Mouse (Mus musculus): ENCODE results near the gene Cd9. TPM values are rescaled to one million over a fixed set of nuclear protein-coding genes. Genes with fewer than 3 reads are reported as not detected.

Gene Cd9
- polyA plus RNA-seq, 1 experiment from 2014 or later = 93.3 TPM

DNA sequence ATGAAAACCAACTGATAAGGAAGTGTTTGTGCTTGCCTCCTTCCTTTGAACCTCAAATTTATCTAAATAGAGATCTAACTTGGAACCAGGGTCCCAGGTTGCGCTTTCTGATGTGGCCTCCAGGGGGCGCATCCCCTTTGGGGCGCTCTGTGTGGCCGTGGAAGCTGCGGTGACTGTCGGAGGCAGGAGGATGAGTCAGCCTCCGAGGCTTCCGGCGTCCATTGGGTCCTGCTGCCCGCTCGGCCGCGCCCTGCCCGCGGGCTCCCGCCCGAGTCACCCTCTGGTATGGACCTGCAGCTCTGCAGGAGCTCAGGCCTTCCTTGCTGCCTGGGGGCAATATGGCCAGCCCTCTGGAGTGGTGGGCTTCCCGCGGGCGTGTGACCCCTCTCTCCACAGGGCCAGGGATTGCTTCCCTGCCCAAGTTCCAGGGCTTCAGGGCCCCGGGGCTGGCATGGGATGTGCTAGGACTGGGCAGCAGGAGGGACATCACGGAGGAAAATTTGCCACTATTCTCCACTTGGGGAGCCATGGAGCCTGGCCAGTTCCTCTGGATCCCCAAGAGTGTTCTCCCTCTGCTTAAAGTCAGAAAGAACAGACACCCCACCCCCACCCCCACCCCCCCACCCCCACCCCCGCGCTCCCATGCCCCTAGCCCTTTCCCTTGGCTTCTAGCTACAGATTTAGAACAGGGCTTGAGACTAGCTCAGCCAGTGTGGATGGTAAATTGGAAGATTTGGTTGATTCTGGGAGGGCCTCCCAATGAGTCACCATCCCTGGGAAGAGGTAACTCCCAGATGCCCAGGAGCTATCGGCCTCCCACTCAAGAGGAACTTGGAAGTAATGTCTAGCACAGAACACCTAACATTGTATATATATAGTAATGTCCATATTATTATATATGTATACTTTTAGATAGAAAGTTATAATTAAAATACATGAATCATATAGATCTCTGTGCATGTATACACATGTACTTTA, 67.9 kb downstream of the Cd9 start:
- Histone ChIP-seq H3K9ac (peak overlapping the region; percentile 61), H3K27ac (no peak overlapping the region), H3K9me3 (replicated peaks) (no peaks in the 10 kb centered on the region), H3K4me2 (peak overlapping the region; percentile 78), H3K36me3 (no peaks in the 10 kb centered on the region), H3K4me1 (peaks cover 42% of the 10 kb centered on the region), H3K4me3 (peak overlapping the region; percentile 48), H3K27me3 (replicated peaks) (0 out of 2 replicates have a peak, but pooled peaks cover 5% of the 10 kb centered on the region)
- 1% methylated on average over 24 of the region's 25 CpGs for WGBS (ENCODE audit: insufficient replicate concordance)
- peak; percentile 87 for ATAC-seq

DNA sequence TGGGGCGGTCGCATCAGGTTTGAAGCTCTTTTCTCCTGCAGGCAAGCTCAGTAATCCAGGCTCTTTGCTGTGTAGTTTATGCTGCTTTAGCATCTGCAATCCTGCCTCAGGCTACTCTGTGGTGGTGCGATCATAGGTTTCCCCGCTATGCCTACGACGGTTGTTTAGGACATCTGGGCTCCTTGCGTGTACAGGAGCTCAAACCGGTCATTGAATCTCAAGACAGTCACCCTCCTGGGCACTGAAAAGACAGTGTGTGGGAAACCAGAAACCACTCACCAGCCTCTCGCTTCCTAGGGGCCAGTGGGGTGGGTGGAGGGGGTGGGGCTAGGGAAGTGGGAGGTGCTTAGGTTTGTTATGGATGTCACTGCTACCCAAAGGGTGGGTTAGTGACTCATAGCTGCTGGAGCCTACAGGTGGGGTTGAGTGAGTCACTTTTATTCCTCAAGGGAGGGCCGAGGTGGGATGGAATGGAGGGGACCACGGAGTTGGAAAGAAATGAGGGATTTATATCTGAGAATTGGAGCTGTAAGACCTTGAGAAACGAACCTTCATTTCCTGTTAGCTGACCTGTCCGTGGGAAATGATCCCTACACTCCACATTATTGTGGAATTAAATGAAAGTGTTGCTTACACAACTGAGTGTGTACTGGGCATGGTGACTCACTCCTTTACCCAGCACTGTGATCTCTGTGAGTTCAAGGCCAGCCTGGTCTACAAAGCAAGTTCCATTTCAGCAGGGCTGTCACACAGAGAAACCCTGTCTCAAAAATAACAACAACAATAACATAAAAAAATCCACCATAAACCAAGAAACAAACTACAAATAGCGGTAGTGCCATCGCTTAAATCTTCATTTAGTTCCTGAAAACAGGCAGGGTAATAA, 69.1 kb downstream of the Cd9 start:
- Histone ChIP-seq H3K27ac (no peak overlapping the region), H3K4me1 (peaks cover 37% of the 10 kb centered on the region), H3K4me2 (peak overlapping the region; percentile 27), H3K9me3 (replicated peaks) (no peaks in the 10 kb centered on the region), H3K4me3 (no peak overlapping the region), H3K27me3 (replicated peaks) (0 out of 2 replicates have a peak, but pooled peaks cover 5% of the 10 kb centered on the region), H3K9ac (no peak overlapping the region), H3K36me3 (no peaks in the 10 kb centered on the region)
- WGBS (ENCODE audit: insufficient replicate concordance) = 36% methylated on average over 15 of the region's 15 CpGs
- no peak for ATAC-seq

DNA sequence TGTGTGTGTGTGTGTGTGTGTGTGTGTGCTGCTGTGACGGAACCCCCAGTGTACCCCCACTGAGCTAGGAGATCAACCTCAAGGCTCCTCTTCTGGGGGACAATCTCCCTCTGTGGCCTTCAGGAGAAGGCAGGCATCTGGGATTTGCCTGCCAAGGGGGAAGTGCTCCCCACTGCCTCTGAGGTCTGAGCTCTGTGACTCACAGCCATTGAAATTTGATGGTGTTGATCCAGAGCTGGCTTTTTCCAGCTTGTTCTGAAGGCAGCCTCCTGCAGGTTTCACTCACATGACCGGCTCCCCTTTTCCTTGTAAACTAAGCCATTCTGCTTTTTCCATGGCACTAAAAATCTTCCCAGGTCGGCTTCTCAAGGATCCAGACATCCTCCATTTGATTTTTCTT, 70.4 kb downstream of the Cd9 start:
- ATAC-seq = no peak
- no peak overlapping the region for H3K27ac ChIP-seq

DNA sequence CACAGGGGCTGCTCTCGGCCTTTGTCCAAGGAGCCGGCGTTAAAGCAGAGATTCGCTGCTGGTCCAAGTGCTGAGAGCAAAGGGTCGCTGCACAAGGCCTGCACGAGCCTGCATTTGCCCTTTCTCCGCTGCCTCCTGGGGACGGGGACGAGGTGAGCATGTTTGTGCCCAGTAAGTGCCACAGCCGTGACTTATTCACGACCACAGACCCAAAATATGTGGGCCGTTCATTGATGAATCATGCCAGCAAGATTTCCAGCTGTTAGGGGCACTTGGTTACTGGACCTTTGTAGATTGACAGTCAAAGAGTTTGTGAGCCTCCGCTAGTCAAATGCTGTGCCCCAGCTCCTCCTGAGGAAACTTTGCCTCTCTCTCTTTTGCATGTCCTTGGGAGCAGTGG, 71.1 kb downstream of the Cd9 start:
- no peak for ATAC-seq
- H3K27me3 ChIP-seq (replicated peaks) = no peaks in the 10 kb centered on the region

More for the DNA sequence above, 70.4 kb downstream of the Cd9 start:
- WGBS (ENCODE audit: insufficient replicate concordance) = 63% methylated on average over 3 of the region's 3 CpGs
- Histone ChIP-seq H3K36me3 (no peaks in the 10 kb centered on the region), H3K4me1 (peaks cover 31% of the 10 kb centered on the region), H3K9ac (no peak overlapping the region), H3K4me2 (no peak overlapping the region), H3K27me3 (replicated peaks) (no peaks in the 10 kb centered on the region), H3K4me3 (no peak overlapping the region), H3K9me3 (replicated peaks) (no peaks in the 10 kb centered on the region)

DNA sequence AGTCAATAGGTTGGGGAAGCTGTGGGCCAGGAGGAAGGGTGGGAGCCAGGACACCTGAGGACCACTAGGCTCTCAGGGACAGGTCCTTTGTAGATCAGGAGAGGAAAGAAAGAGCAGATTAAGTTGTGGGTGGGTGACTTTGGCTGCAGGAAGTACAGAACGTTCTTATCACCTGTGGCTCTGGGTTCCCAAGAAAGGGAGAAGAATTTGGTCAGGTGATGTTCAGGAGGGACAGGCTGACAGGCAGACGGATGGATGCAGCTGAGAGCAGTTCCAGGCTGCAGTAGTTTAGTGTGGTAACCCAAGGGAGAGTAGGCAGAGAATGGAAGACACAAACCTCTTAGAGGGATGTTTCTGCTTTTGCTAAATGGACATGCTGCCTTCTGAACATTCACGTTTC, 71.5 kb downstream of the Cd9 start:
- Histone ChIP-seq H3K4me3 (no peak overlapping the region; the same call in 1 of the 2 replicates), H3K27me3 (replicated peaks) (0 out of 2 replicates have a peak, but pooled peaks cover 3% of the 10 kb centered on the region), H3K9me3 (replicated peaks) (no peaks in the 10 kb centered on the region), H3K27ac (no peak overlapping the region), H3K4me2 (peak overlapping the region; percentile 60), H3K4me1 (peaks cover 31% of the 10 kb centered on the region), H3K9ac (no peak overlapping the region), H3K36me3 (no peaks in the 10 kb centered on the region)
- no peak for ATAC-seq
- 30% methylated on average over 3 of the region's 3 CpGs for WGBS (ENCODE audit: insufficient replicate concordance)

More for the DNA sequence above, 71.1 kb downstream of the Cd9 start:
- Histone ChIP-seq H3K4me3 (no peak overlapping the region), H3K27ac (no peak overlapping the region), H3K9ac (no peak overlapping the region), H3K36me3 (no peaks in the 10 kb centered on the region), H3K4me1 (peaks cover 31% of the 10 kb centered on the region), H3K4me2 (no peak overlapping the region), H3K9me3 (replicated peaks) (no peaks in the 10 kb centered on the region)
- WGBS (ENCODE audit: insufficient replicate concordance) = 63% methylated on average over 13 of the region's 13 CpGs

DNA sequence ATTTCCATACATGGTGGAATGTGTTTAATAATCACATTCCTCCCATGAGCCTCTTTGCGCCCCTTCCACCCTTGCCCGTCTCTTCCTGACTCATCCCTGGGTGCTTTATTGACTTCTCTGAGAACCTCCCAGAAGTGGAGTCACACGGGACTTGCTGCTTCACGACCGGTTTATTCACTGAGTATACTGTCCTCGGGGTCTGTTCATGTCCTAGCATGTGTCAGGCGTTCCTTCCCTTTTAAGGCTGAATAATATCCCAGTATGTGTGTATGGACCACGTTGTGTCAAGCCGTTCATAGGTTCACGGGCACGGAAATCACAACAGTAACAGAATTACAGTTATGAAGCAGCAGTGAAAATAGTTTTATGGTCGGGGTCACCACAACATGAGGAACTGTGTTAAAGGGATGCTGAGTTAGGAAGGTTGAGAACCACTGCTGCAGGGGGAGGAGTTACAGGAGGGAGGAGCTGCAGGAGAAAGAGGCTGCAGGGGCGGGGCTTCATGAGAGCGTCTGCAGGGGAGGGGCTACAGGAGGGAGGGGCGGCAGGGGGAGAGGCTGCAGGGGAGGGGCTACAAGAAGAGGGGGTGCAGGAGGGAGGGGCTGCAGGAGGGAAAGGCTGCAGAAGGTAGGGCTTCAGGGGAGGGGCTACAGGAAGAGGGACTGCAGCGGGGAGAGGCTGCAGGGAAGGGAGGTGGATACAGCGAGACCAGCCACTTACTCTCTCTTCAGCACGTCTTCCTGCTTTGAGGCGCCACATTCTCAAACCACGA, 72.4 kb downstream of the Cd9 start:
- H3K4me1 ChIP-seq = peaks cover 31% of the 10 kb centered on the region
- H3K36me3 ChIP-seq = no peaks in the 10 kb centered on the region
- WGBS (ENCODE audit: insufficient replicate concordance) = 22% methylated on average over 20 of the region's 20 CpGs
- 0 out of 2 replicates have a peak, but pooled peaks cover 8% of the 10 kb centered on the region for H3K27me3 ChIP-seq (replicated peaks)
- H3K9ac ChIP-seq = no peak overlapping the region
- peak overlapping the region; percentile 14 for H3K4me3 ChIP-seq
- no peak overlapping the region for H3K27ac ChIP-seq
- no peaks in the 10 kb centered on the region for H3K9me3 ChIP-seq (replicated peaks)
- peak; percentile 40 for ATAC-seq
- peak overlapping the region; percentile 60 for H3K4me2 ChIP-seq

DNA sequence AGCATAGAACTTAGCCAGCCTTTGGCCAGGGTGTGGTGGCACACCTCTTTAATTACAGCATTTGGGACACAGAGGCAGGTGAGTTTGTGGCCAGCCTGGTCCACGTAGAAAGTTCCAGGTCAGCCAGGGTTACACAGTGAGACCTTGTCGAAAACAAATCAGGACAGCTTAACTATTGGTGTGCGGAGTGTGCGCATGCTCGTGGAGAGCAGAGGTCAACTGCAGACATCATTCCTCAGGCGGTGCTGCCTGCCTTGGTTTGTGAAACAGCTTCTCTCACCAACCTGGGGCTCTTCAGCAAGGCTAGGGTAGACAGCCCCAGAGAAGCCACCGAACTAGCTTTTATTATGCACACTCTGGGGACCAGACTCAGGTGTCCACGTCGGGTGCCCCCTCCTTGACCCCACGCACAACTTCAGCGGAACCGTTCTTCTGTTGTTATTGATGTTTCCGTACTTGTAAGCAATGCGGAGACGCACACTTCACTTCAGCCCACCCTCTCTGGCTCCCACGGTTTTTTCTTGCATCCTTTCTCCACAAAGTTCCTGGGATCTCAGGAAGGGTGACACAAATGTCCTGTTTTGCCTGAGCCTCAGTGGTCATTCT, 74.0 kb downstream of the Cd9 start:
- H3K36me3 ChIP-seq = no peaks in the 10 kb centered on the region
- H3K9ac ChIP-seq = no peak overlapping the region
- no peaks in the 10 kb centered on the region for H3K9me3 ChIP-seq (replicated peaks)
- WGBS (ENCODE audit: insufficient replicate concordance) = 73% methylated on average over 16 of the region's 16 CpGs
- peaks cover 18% of the 10 kb centered on the region for H3K4me1 ChIP-seq
- H3K4me3 ChIP-seq = no peak overlapping the region
- ATAC-seq = no peak
- 0 out of 2 replicates have a peak, but pooled peaks cover 8% of the 10 kb centered on the region for H3K27me3 ChIP-seq (replicated peaks)
- no peak overlapping the region for H3K4me2 ChIP-seq
- no peak overlapping the region for H3K27ac ChIP-seq

DNA sequence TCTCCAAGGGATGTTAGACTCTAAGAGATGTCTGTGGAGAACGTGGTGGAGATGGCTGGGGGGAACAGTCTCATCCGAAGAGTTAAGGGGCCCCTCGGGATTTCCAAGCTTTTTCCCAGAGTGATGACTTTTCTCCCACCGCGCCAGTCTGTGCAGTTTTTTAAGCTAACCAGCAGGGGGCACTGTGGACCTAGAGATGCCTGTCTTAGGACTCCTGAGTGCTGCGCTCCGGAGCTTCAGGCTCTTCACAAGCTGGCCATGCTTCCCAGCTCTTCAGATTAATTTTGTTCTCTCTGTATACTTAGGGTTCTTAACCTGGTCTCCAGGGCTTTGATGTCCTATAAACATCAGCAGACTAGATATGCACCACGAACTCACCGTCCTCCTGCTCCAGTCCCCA, 75.8 kb downstream of the Cd9 start:
- no peak for ATAC-seq

DNA sequence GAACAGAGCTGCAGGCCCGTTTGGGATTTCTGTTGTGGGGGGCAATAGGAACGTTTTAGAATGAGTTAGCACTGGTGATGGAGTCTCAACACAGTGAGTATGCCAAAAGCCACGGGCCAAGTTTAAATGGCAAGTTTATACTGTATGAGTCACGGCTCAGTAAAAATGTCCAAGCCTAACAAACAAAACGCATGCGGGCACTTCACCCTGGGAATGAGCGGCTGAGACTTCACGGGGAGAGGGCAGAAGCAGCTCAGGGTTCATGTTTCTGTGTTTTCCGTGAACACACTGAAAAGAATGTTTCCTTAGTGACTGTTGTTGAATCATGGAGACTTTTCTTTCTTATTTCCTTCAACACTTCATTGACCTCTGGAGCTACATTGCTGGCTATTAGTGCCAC, 81.3 kb downstream of the Cd9 start:
- no peak overlapping the region for H3K4me3 ChIP-seq
- H3K27me3 ChIP-seq (replicated peaks) = 0 out of 2 replicates have a peak, but pooled peaks cover 7% of the 10 kb centered on the region
- H3K4me2 ChIP-seq = no peak overlapping the region
- no peak overlapping the region for H3K9ac ChIP-seq
- H3K9me3 ChIP-seq (replicated peaks) = no peaks in the 10 kb centered on the region
- H3K4me1 ChIP-seq = no peaks in the 10 kb centered on the region
- no peaks in the 10 kb centered on the region for H3K36me3 ChIP-seq
- no peak overlapping the region for H3K27ac ChIP-seq
- ATAC-seq = no peak
- 72% methylated on average over 9 of the region's 9 CpGs for WGBS (ENCODE audit: insufficient replicate concordance)

More for the DNA sequence above, 75.8 kb downstream of the Cd9 start:
- 8% methylated on average over 9 of the region's 9 CpGs for WGBS (ENCODE audit: insufficient replicate concordance)
- Histone ChIP-seq H3K9ac (no peak overlapping the region), H3K36me3 (no peaks in the 10 kb centered on the region), H3K4me1 (peaks cover 15% of the 10 kb centered on the region), H3K4me2 (no peak overlapping the region), H3K9me3 (replicated peaks) (no peaks in the 10 kb centered on the region), H3K4me3 (no peak overlapping the region), H3K27ac (no peak overlapping the region), H3K27me3 (replicated peaks) (0 out of 2 replicates have a peak, but pooled peaks cover 8% of the 10 kb centered on the region)

DNA sequence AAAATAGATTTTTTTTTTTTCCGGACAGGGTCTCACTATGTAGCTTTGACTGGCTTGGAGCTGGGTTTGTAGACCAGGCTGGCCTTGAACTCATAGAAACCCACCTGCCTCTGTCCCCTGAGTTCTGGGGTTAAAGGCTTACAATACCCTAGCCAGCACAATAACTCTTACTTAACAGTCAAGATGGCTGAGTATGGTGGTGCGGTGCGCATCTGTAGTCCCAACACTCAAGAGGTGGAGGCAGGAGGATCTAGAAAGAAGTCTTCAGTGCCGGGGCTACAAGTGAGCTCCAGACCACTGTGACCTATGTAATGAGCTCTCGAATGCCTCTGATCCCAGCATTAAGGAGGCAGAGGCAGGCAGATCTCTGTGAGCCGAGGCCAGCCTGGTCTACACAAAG, 82.9 kb downstream of the Cd9 start:
- whole genome bisulfite sequencing (ENCODE audit: insufficient replicate concordance) = 71% methylated on average over 6 of the region's 6 CpGs
- Histone ChIP-seq H3K9ac (no peak overlapping the region), H3K4me1 (no peaks in the 10 kb centered on the region), H3K36me3 (no peaks in the 10 kb centered on the region), H3K4me3 (no peak overlapping the region), H3K27ac (no peak overlapping the region), H3K9me3 (replicated peaks) (no peaks in the 10 kb centered on the region), H3K4me2 (no peak overlapping the region), H3K27me3 (replicated peaks) (no peaks in the 10 kb centered on the region)
- ATAC-seq = no peak

DNA sequence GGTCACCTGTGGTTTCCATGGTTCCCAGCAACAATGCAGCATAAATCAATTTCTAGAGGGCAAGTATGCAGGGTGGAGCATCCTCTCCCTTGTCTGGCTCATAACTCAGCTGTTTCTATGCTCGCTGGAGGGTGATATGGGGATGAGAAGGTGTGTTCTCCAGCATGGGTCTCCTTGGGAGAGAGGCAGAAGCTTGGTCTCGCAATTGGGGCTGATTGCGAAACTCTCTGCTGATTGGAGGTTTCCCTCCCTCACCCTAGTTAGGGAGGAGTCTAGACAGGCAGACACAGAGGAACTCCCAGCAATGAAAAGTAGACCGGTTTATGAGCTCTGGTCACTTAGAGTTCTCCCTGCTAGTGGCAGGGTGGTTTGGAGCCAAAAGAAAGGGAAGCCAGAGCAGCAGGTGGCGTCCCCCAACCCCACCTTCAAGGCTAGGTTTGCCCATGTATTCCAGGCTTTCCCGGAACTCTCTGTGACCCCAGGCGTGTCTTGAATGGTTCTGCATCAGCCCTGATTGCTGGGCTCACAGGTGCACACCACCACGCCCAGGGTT, 83.5 kb downstream of the Cd9 start:
- H3K4me1 ChIP-seq = no peaks in the 10 kb centered on the region
- no peak overlapping the region for H3K27ac ChIP-seq
- H3K36me3 ChIP-seq = no peaks in the 10 kb centered on the region
- H3K4me3 ChIP-seq = no peak overlapping the region
- WGBS (ENCODE audit: insufficient replicate concordance) = 30% methylated on average over 8 of the region's 8 CpGs
- H3K9me3 ChIP-seq (replicated peaks) = no peaks in the 10 kb centered on the region
- ATAC-seq = 0 out of 2 replicates have a peak, but pooled peaks have one; percentile 54
- H3K4me2 ChIP-seq = no peak overlapping the region
- no peaks in the 10 kb centered on the region for H3K27me3 ChIP-seq (replicated peaks)
- H3K9ac ChIP-seq = no peak overlapping the region

Measured in liver, embryonic 12.5 days (tissue).